Mouse (Mus musculus): ENCODE results near the gene Chd1. TPM values are rescaled to one million over a fixed set of nuclear protein-coding genes. Genes with fewer than 3 reads are reported as not detected.
"Not testable (repeated sequence)": the region's sequence is repeated elsewhere in the genome, so short reads cannot be mapped to it uniquely, and the experiment has no call there.

The Chd1 gene
- total RNA-seq, 4 experiments from 2014 or later, result 29.0 to 38.3 (median 32.7) TPM

GRCm38 (mm10) chr17:15737346-15737917 lies 32.7 kb downstream of the Chd1 start:
- DNase-seq, result no peak

- DNase-seq, result no peak
Measured at GRCm38 (mm10) chr17:15741836-15742235, 37.1 kb downstream of the Chd1 start.

GRCm38 (mm10) chr17:15742953-15743352 lies 38.2 kb downstream of the Chd1 start:
- DNase-seq, result no peak

GRCm38 (mm10) chr17:15743379-15743778 lies 38.6 kb downstream of the Chd1 start:
- peak; percentile 23 for DNase-seq

GRCm38 (mm10) chr17:15746696-15747095 lies 41.9 kb downstream of the Chd1 start:
- no peak for DNase-seq

GRCm38 (mm10) chr17:15748022-15748421 lies 43.3 kb downstream of the Chd1 start:
- DNase-seq, result no peak

- DNase-seq, result not testable (repeated sequence)
Measured at GRCm38 (mm10) chr17:15751264-15751663, 46.5 kb downstream of the Chd1 start.

GRCm38 (mm10) chr17:15761191-15761590 lies 56.4 kb downstream of the Chd1 start:
- DNase-seq, result no peak

GRCm38 (mm10) chr17:15769081-15769724 lies 64.4 kb downstream of the Chd1 start:
- DNase-seq, result no peak

GRCm38 (mm10) chr17:15773956-15774355 lies 69.2 kb downstream of the Chd1 start:
- no peak for DNase-seq

GRCm38 (mm10) chr17:15774565-15775215 lies 69.9 kb downstream of the Chd1 start:
- DNase-seq, result no peak

- no peak for DNase-seq
Measured at GRCm38 (mm10) chr17:15776349-15776748, 71.6 kb downstream of the Chd1 start.

- no peak for DNase-seq
Measured at GRCm38 (mm10) chr17:15777979-15778378, 73.2 kb downstream of the Chd1 start.

- DNase-seq, result no peak
Measured at GRCm38 (mm10) chr17:15787036-15787435, 82.3 kb downstream of the Chd1 start.

GRCm38 (mm10) chr17:15790716-15791115 lies 85.9 kb downstream of the Chd1 start:
- no peak for DNase-seq

GRCm38 (mm10) chr17:15799195-15799793 lies 94.5 kb downstream of the Chd1 start:
- no peak for DNase-seq

- no peak for DNase-seq
Measured at GRCm38 (mm10) chr17:15804008-15804812, 99.4 kb downstream of the Chd1 start.

GRCm38 (mm10) chr17:15807295-15807984 lies 102.7 kb downstream of the Chd1 start:
- DNase-seq, result no peak

- no peak for DNase-seq
Measured at GRCm38 (mm10) chr17:15808015-15808414, 103.2 kb downstream of the Chd1 start.

GRCm38 (mm10) chr17:15808468-15809374 lies 104.0 kb downstream of the Chd1 start:
- no peak for DNase-seq

GRCm38 (mm10) chr17:15809949-15810348 lies 105.2 kb downstream of the Chd1 start:
- DNase-seq, result no peak
